Mouse (Mus musculus): ENCODE measurements around the gene Gmppa. TPM values are rescaled to one million over a fixed set of nuclear protein-coding genes. Genes with fewer than 3 reads are reported as not detected.

Gene Gmppa
- 86.4 and 93.1 TPM in 2 replicates for polyA plus RNA-seq (2015; fragmentation: Nextera tagmentation; extraction: Ambion mirVana)

- H3K27me3 ChIP-seq (replicated peaks; ENCODE audit: control insufficient read depth, insufficient read depth, low read length) = no peaks in the 10 kb centered on the region; the same call in 1 of the 2 replicates
- no peaks in the 10 kb centered on the region for H3K9me3 ChIP-seq (ENCODE audit: control insufficient read depth, low read length)
- peak within 1 kb of the TSS; percentile 64 for H3K9ac ChIP-seq (replicated peaks; ENCODE audit: low read depth, low read length)
- peaks cover under 1% of the 10 kb centered on the region; the same call in 1 of the 2 replicates for H3K36me3 ChIP-seq (ENCODE audit: control insufficient read depth, insufficient read depth)
- H3K4me2 ChIP-seq (ENCODE audit: low read length) = peak within 1 kb of the TSS; percentile 72
- H3K27ac ChIP-seq (ENCODE audit: low read length) = peak within 1 kb of the TSS; percentile 41; the same call in 1 of the 2 replicates
- 6% methylated on average over 28 of the region's 28 CpGs for WGBS
- H3K4me3 ChIP-seq (replicated peaks; ENCODE audit: low read length) = peak within 1 kb of the TSS; percentile 56
- peak; percentile 91 for ATAC-seq
- peaks cover 9% of the 10 kb centered on the region for H3K4me1 ChIP-seq (replicated peaks; ENCODE audit: control insufficient read depth, insufficient read depth, low read length)
These were observed at the start of gene Gmppa for GRCm38 (mm10) chr1:75435475-75436328. Gene Gmppa (plus strand): TSS chr1:75435930.

- H3K9ac ChIP-seq (replicated peaks; ENCODE audit: low read depth, low read length) = 0 out of 2 replicates have a peak overlapping the region, but pooled peaks have one; percentile 6
- WGBS = 29% methylated on average over 4 of the region's 4 CpGs
These were observed 49.6 kb upstream of the Gmppa start for GRCm38 (mm10) chr1:75386149-75386548.

DNA sequence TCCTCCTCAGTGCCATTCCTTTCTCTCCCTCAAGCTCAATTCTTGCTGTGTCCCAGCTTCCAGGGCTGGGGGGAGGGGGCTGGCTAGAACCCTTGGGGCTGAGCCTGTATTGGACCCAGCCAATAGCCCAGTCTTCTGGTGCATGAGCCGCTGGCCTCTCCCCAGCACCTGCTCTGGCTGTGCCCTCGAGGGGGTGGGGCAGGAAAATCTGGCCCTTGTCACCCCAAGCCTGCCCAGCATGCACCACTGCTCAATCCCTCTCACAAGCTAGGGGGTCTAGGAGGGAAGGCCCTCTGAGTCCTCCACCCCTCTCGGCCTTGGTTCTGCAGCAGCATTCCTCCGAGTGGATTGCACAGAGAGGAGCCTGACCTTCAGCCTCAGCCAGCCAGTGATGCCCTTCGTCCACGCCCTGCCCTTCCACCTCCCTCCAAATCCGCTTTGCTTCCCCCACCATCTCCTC, 48.2 kb upstream of the Gmppa start:
- Histone ChIP-seq H3K27ac (ENCODE audit: low read length) (no peak overlapping the region), H3K36me3 (ENCODE audit: control insufficient read depth, insufficient read depth) (no peaks in the 10 kb centered on the region), H3K4me3 (replicated peaks; ENCODE audit: low read length) (peak overlapping the region; percentile 38), H3K9me3 (ENCODE audit: control insufficient read depth, low read length) (no peaks in the 10 kb centered on the region), H3K4me2 (ENCODE audit: low read length) (no peak overlapping the region; the same call in 1 of the 2 replicates), H3K27me3 (replicated peaks; ENCODE audit: control insufficient read depth, insufficient read depth, low read length) (peaks cover 32% of the 10 kb centered on the region), H3K9ac (replicated peaks; ENCODE audit: low read depth, low read length) (no peak overlapping the region; the same call in 1 of the 2 replicates), H3K4me1 (replicated peaks; ENCODE audit: control insufficient read depth, insufficient read depth, low read length) (peaks cover 36% of the 10 kb centered on the region)
- ATAC-seq = 0 out of 2 replicates have a peak, but pooled peaks have one; percentile 3
- WGBS = 11% methylated on average over 7 of the region's 7 CpGs

More at GRCm38 (mm10) chr1:75386149-75386548, 49.6 kb upstream of the Gmppa start:
- no peak for ATAC-seq
- H3K9me3 ChIP-seq (ENCODE audit: control insufficient read depth, low read length) = no peaks in the 10 kb centered on the region
- H3K27ac ChIP-seq (ENCODE audit: low read length) = no peak overlapping the region
- H3K36me3 ChIP-seq (ENCODE audit: control insufficient read depth, insufficient read depth) = no peaks in the 10 kb centered on the region
- peaks cover 32% of the 10 kb centered on the region for H3K27me3 ChIP-seq (replicated peaks; ENCODE audit: control insufficient read depth, insufficient read depth, low read length)
- H3K4me2 ChIP-seq (ENCODE audit: low read length) = peak overlapping the region; percentile 25
- no peak overlapping the region for H3K4me3 ChIP-seq (replicated peaks; ENCODE audit: low read length)
- H3K4me1 ChIP-seq (replicated peaks; ENCODE audit: control insufficient read depth, insufficient read depth, low read length) = peaks cover 41% of the 10 kb centered on the region

- H3K36me3 ChIP-seq (ENCODE audit: control insufficient read depth, insufficient read depth) = no peaks in the 10 kb centered on the region
- H3K4me1 ChIP-seq (replicated peaks; ENCODE audit: control insufficient read depth, insufficient read depth, low read length) = peaks cover 39% of the 10 kb centered on the region
- ATAC-seq = peak; percentile 22
- peaks cover 32% of the 10 kb centered on the region for H3K27me3 ChIP-seq (replicated peaks; ENCODE audit: control insufficient read depth, insufficient read depth, low read length)
- peak overlapping the region; percentile 63 for H3K4me2 ChIP-seq (ENCODE audit: low read length)
- peak overlapping the region; percentile 49 for H3K9ac ChIP-seq (replicated peaks; ENCODE audit: low read depth, low read length)
- no peak overlapping the region for H3K27ac ChIP-seq (ENCODE audit: low read length)
- no peaks in the 10 kb centered on the region for H3K9me3 ChIP-seq (ENCODE audit: control insufficient read depth, low read length)
- peak overlapping the region; percentile 38 for H3K4me3 ChIP-seq (replicated peaks; ENCODE audit: low read length)
- 3% methylated on average over 94 of the region's 94 CpGs for WGBS
These were observed 47.5 kb upstream of the Gmppa start for GRCm38 (mm10) chr1:75387929-75388897.

- no peak for ATAC-seq
- Histone ChIP-seq H3K9me3 (ENCODE audit: control insufficient read depth, low read length) (no peaks in the 10 kb centered on the region), H3K27me3 (replicated peaks; ENCODE audit: control insufficient read depth, insufficient read depth, low read length) (peaks cover 32% of the 10 kb centered on the region), H3K4me1 (replicated peaks; ENCODE audit: control insufficient read depth, insufficient read depth, low read length) (peaks cover 46% of the 10 kb centered on the region), H3K9ac (replicated peaks; ENCODE audit: low read depth, low read length) (peak overlapping the region; percentile 49; the same call in 1 of the 2 replicates), H3K4me2 (ENCODE audit: low read length) (peak overlapping the region; percentile 63), H3K4me3 (replicated peaks; ENCODE audit: low read length) (peak overlapping the region; percentile 38; the same call in 1 of the 2 replicates), H3K27ac (ENCODE audit: low read length) (no peak overlapping the region), H3K36me3 (ENCODE audit: control insufficient read depth, insufficient read depth) (no peaks in the 10 kb centered on the region)
- 19% methylated on average over 23 of the region's 23 CpGs for WGBS
These were observed 46.7 kb upstream of the Gmppa start for GRCm38 (mm10) chr1:75388898-75389515.

GRCm38 (mm10) chr1:75393139-75393538, 42.6 kb upstream of the Gmppa start:
- no peak overlapping the region for H3K9ac ChIP-seq (replicated peaks; ENCODE audit: low read depth, low read length)
- peaks cover 22% of the 10 kb centered on the region for H3K4me1 ChIP-seq (replicated peaks; ENCODE audit: control insufficient read depth, insufficient read depth, low read length)
- H3K27me3 ChIP-seq (replicated peaks; ENCODE audit: control insufficient read depth, insufficient read depth, low read length) = peaks cover 17% of the 10 kb centered on the region
- H3K27ac ChIP-seq (ENCODE audit: low read length) = peak overlapping the region; percentile 34; the same call in 1 of the 2 replicates
- H3K4me2 ChIP-seq (ENCODE audit: low read length) = no peak overlapping the region
- ATAC-seq = peak; percentile 39
- H3K9me3 ChIP-seq (ENCODE audit: control insufficient read depth, low read length) = no peaks in the 10 kb centered on the region
- H3K36me3 ChIP-seq (ENCODE audit: control insufficient read depth, insufficient read depth) = no peaks in the 10 kb centered on the region
- no peak overlapping the region for H3K4me3 ChIP-seq (replicated peaks; ENCODE audit: low read length)
- WGBS = 33% methylated on average over 9 of the region's 9 CpGs

- Histone ChIP-seq H3K27ac (ENCODE audit: low read length) (peak overlapping the region; percentile 34; the same call in 1 of the 2 replicates), H3K4me2 (ENCODE audit: low read length) (no peak overlapping the region)
These were observed 41.9 kb upstream of the Gmppa start for GRCm38 (mm10) chr1:75393846-75394245.

GRCm38 (mm10) chr1:75398761-75399402, 36.8 kb upstream of the Gmppa start:
- H3K36me3 ChIP-seq (ENCODE audit: control insufficient read depth, insufficient read depth) = no peaks in the 10 kb centered on the region
- H3K4me1 ChIP-seq (replicated peaks; ENCODE audit: control insufficient read depth, insufficient read depth, low read length) = peaks cover 16% of the 10 kb centered on the region
- WGBS = 16% methylated on average over 9 of the region's 9 CpGs
- H3K4me3 ChIP-seq (replicated peaks; ENCODE audit: low read length) = no peak overlapping the region
- no peaks in the 10 kb centered on the region for H3K9me3 ChIP-seq (ENCODE audit: control insufficient read depth, low read length)
- no peak overlapping the region for H3K4me2 ChIP-seq (ENCODE audit: low read length)
- no peak overlapping the region for H3K27ac ChIP-seq (ENCODE audit: low read length)
- no peak; the same call in 1 of the 2 replicates for ATAC-seq
- no peaks in the 10 kb centered on the region for H3K27me3 ChIP-seq (replicated peaks; ENCODE audit: control insufficient read depth, insufficient read depth, low read length)
- H3K9ac ChIP-seq (replicated peaks; ENCODE audit: low read depth, low read length) = no peak overlapping the region

More at GRCm38 (mm10) chr1:75393846-75394245, 41.9 kb upstream of the Gmppa start:
- no peaks in the 10 kb centered on the region for H3K9me3 ChIP-seq (ENCODE audit: control insufficient read depth, low read length)
- 86% methylated on average over 3 of the region's 3 CpGs for WGBS
- peaks cover 16% of the 10 kb centered on the region for H3K4me1 ChIP-seq (replicated peaks; ENCODE audit: control insufficient read depth, insufficient read depth, low read length)
- H3K4me3 ChIP-seq (replicated peaks; ENCODE audit: low read length) = no peak overlapping the region
- peaks cover 11% of the 10 kb centered on the region for H3K27me3 ChIP-seq (replicated peaks; ENCODE audit: control insufficient read depth, insufficient read depth, low read length)
- H3K9ac ChIP-seq (replicated peaks; ENCODE audit: low read depth, low read length) = no peak overlapping the region
- no peaks in the 10 kb centered on the region for H3K36me3 ChIP-seq (ENCODE audit: control insufficient read depth, insufficient read depth)
- ATAC-seq = peak; percentile 34
